Mouse (Mus musculus): ENCODE measurements around the gene Sdf4.

DNA sequence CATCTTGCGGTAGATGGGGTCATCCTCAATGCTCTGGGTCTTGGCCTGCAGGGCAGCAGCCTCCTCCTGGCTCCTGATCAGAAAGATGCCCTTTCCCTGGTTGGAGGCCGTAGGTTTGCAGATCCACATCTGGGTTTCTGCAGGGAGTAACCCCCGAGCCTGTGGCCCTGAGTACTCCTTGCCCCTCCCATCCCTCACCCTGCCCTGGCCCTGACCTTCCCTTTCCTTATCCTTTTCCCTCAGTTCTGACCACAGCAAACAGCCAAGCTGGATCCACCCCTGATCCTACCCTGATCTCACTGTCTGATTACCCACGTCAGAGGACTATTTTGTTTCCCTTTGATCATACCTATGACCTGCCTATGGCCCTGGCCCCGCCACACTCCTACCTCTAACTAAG lies 52.1 kb downstream of the Sdf4 start:
- no peak for TF ChIP-seq CTCF (IDR thresholded peaks at IDR 0.05; ENCODE audit: extremely low read depth, insufficient read length, insufficient replicate concordance, low read depth, low read length)
- no peak for TF ChIP-seq POLR2A (IDR thresholded peaks at IDR 0.05; ENCODE audit: low read depth, low read length)
